Mouse (Mus musculus) mouse trophoblast stem cell (cell line): Measurements from ENCODE around the gene 9030624G23Rik.
"Not testable (repeated sequence)": the region's sequence is repeated elsewhere in the genome, so short reads cannot be mapped to it uniquely, and the experiment has no call there.

ENCODE experiments used
- in situ Hi-C, 2 experiments: fragments of 300-500 bp; cut with MseI, MboI; formaldehyde crosslinking; loops; 2 replicates in 1 of 2; 3 replicates in 1 of 2; pipeline ENCODE4 v1.15.1; 2025

9030624G23Rik gene

DNA sequence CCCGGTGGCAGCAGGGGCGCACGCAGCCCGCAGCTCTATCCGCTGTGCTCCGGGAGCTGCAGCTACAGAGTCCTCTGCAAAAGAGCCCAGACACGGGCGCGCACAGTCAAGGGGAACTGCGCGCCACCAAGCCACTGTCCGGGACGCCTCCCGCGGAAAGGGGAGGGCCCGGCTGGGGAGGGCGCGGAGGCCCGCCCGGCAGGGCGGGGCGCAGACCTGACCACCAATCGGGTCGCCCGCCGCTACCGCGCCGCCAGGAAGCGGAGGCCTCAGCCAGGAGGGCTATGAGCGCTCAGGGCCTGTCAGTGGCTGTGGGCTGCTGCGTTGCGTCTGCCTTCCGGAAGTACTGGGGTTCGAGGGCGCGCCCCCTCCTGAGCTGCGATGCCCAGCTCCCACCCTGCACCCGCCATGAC lies at the start of gene 9030624G23Rik:
9030624G23Rik (minus strand) TSS at position 139 of the 413 bp plus-strand sequence.
- in situ Hi-C loops: not testable (repeated sequence)

DNA sequence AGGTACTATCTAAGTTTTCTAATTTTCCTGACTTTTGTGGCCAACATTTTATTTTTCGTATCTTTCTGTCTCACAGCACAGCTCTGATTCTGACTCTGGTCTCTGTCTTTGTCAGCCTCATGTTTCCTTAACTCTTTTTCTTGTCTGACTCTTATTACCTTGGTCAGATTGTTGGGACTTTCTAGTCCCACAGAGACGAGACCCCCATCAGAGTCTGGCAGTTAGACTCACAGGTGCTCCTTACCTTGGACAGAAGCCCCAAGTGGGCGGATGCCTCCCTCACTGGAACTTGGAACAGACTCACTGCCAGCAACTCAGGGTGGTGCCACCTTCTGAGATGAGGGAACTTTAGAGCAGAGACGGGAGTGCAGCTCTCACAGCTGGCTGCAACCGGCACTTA lies 13.9 kb downstream of the 9030624G23Rik start:
- in situ Hi-C loops: not testable (repeated sequence)
